Mouse (Mus musculus) limb, embryonic 14.5 days (tissue): Measurements from ENCODE around the gene Wdr18. TPM values are rescaled to one million over a fixed set of nuclear protein-coding genes. Genes with fewer than 3 reads are reported as not detected.

ENCODE experiments used
- ATAC-seq: fragments of 200-750 bp; cut with Nextera tagmentation; 2 replicates; pipeline ENCODE4 v1.8.0; 2017; ENCODE audit warnings: low read depth, moderate number of reproducible peaks, moderate TSS enrichment; ENCODE audit not compliant: low FRiP score
- DNase-seq: peaks from one replicate; pipeline ENCODE4 v3.0.0-alpha.2; 2015; ENCODE audit warnings: low spot score
- H3K27ac ChIP-seq: fragments of 300-500 bp; sonication (generic); replicated peaks from 2 replicates; pipeline ENCODE4 v1.5.1; 2014; ENCODE audit warnings: low read depth, mild to moderate bottlenecking, low read length, moderate library complexity, mixed read lengths
- H3K27me3 ChIP-seq: fragments of 300-500 bp; sonication (generic); 2 replicates; pipeline ENCODE4 v1.6.1; 2014; ENCODE audit warnings: low read length, mixed read lengths; ENCODE audit not compliant: control insufficient read depth, insufficient read depth
- H3K36me3 ChIP-seq: fragments of 300-500 bp; sonication (generic); 2 replicates; pipeline ENCODE4 v1.6.1; 2014; ENCODE audit warnings: mild to moderate bottlenecking, low read length, moderate library complexity, mixed read lengths; ENCODE audit not compliant: control insufficient read depth, insufficient read depth
- H3K4me1 ChIP-seq: fragments of 300-500 bp; sonication (generic); 2 replicates; pipeline ENCODE4 v1.6.1; 2014; ENCODE audit warnings: antibody characterized with exemption, low read length, mixed read lengths; ENCODE audit not compliant: control insufficient read depth, insufficient read depth
- H3K4me2 ChIP-seq: fragments of 300-500 bp; sonication (generic); replicated peaks from 2 replicates; pipeline ENCODE4 v1.6.1; 2014; ENCODE audit warnings: low read depth, mild to moderate bottlenecking, low read length, moderate library complexity; ENCODE audit not compliant: severe bottlenecking
- H3K4me3 ChIP-seq: fragments of 300-500 bp; sonication (generic); replicated peaks from 2 replicates; pipeline ENCODE4 v1.5.1; 2014; ENCODE audit warnings: low read length
- H3K9ac ChIP-seq: fragments of 300-500 bp; sonication (generic); 2 replicates; pipeline ENCODE4 v1.6.1; 2014; ENCODE audit warnings: mild to moderate bottlenecking, low read depth, low read length, moderate library complexity; ENCODE audit not compliant: severe bottlenecking
- H3K9me3 ChIP-seq: fragments of 300-500 bp; sonication (generic); 2 replicates; pipeline ENCODE4 v1.6.1; 2016; ENCODE audit warnings: low read length; ENCODE audit not compliant: control insufficient read depth
- POLR2A ChIP-seq: fragments of 200-500 bp; IDR thresholded peaks from 2 replicates; pipeline ENCODE4 v1.8.0; 2012; ENCODE audit warnings: inconsistent platforms, mild to moderate bottlenecking, moderate library complexity, borderline replicate concordance; ENCODE audit not compliant: insufficient read depth, insufficient read length; ENCODE audit errors: extremely low read depth
- WGBS: fragments of 180-500 bp; shearing (Covaris S2); extraction: QIAGEN DNeasy Blood & Tissue Kit; methylation state at CpG from one replicate; pipeline ENCODE4 v1.1.7; 2014; 5-methylcytosine and 5-hydroxymethylcytosine counted together
- polyA plus RNA-seq, 2 experiments: library from polyadenylated mRNA; depleted of rRNA in 1 of 2; stranded (reverse) in 1 of 2; unstranded in 1 of 2; fragments of >200 nt; fragmentation: Nextera tagmentation in 1 of 2; extraction: Ambion mirVana in 1 of 2; gene quantifications; 2 replicates each; pipeline versions ENCODE4 v1.2.1 to v1.2.3; 2012 to 2014

Wdr18 gene
- polyA plus RNA-seq, 2 experiments = 58.7 to 106 TPM

GRCm38 (mm10) chr10:79914948-79915596 is 44.9 kb upstream of the Wdr18 start:
- ATAC-seq = no peak
- peaks cover 8% of the 10 kb centered on the region for H3K4me1 ChIP-seq
- peaks cover 32% of the 10 kb centered on the region for H3K36me3 ChIP-seq

DNA sequence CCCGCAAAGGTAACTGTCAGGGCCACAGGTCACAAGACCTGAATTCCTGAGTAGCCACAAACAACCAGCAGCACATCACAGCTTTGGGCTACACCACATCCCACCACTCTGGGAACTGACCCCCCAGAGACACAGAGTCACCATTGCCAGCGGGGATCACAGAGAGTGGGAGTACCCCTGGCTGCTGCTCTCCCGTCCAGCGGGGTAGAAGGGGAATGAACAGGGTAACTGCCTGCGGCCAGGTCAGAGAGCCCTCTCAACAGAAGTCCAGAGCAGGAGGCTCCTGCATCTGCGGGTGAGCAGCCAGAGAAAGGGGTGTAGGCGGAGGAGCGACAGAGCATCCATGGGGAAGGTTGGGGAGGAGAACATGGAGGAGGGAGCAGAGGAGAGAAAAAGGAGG is 43.9 kb upstream of the Wdr18 start:
- Histone ChIP-seq H3K27ac (no peak overlapping the region), H3K9ac (peak overlapping the region; percentile 90), H3K27me3 (peaks cover 37% of the 10 kb centered on the region), H3K9me3 (no peaks in the 10 kb centered on the region), H3K4me3 (peak overlapping the region; percentile 71), H3K4me2 (peak overlapping the region; percentile 90), H3K4me1 (peaks cover 13% of the 10 kb centered on the region), H3K36me3 (peaks cover 24% of the 10 kb centered on the region)
- 5% methylated on average over 8 of the region's 8 CpGs for WGBS
- DNase-seq (no peak), ATAC-seq (no peak)
- no peak for TF ChIP-seq POLR2A

More at GRCm38 (mm10) chr10:79914948-79915596, 44.9 kb upstream of the Wdr18 start:
- Histone ChIP-seq H3K9me3 (no peaks in the 10 kb centered on the region), H3K27ac (no peak overlapping the region), H3K4me3 (peak overlapping the region; percentile 71; the same call in 1 of the 2 replicates), H3K9ac (peak overlapping the region; percentile 28; the same call in 1 of the 2 replicates), H3K27me3 (peaks cover 27% of the 10 kb centered on the region), H3K4me2 (peak overlapping the region; percentile 90; the same call in 1 of the 2 replicates)
- DNase-seq = no peak
- 71% methylated on average over 7 of the region's 7 CpGs for WGBS
- TF ChIP-seq POLR2A = no peak

DNA sequence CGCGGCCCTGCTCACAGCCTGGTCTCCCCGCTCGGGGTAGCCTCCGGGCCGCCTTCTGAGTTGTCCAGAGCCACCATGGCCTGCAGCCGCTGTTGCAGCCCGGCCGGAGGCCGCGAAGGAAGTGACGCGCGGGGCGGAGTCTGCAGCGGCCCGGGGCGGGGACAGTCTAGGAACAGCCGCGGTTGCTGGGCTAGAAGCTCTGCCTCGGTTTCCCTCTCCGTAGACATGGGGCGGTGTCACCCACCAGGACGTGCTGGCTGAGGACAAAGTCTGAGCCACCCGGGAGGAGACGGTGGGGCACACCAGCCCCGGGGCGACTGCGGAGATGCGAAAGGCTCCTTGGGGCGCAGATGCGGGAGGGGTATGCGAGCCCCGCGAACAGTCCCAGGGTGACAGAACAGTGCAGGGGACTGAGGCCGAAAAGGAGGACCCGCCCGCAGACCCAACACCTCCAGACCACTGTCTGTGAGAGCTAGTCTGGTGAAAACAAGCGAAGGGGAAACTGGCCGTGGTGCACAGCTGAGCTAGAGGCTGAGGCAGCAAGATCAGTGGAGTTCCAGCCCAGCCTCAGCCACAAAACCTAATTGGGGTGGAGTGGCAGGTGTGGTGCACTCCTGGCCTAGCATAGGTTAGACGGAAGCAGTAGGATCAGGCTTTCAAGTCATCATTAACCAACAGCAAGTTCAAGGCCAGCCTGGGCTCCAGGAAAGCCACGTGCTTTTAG is 43.0 kb upstream of the Wdr18 start, which contains the start of gene Kiss1r:
Gene Kiss1r (plus strand): TSS at position 164 of the 724 bp plus-strand sequence.
- peak within 1 kb of the TSS; percentile 71 for H3K4me3 ChIP-seq
- H3K9ac ChIP-seq = peak within 1 kb of the TSS; percentile 90
- DNase-seq (peak; percentile 69), ATAC-seq (peak; percentile 88)
- peaks cover 19% of the 10 kb centered on the region for H3K4me1 ChIP-seq
- H3K36me3 ChIP-seq = peaks cover 15% of the 10 kb centered on the region; the same call in 1 of the 2 replicates
- no peaks in the 10 kb centered on the region for H3K9me3 ChIP-seq
- H3K4me2 ChIP-seq = peak within 1 kb of the TSS; percentile 90
- H3K27ac ChIP-seq = 0 out of 2 replicates have a peak within 1 kb of the TSS, but pooled peaks have one; percentile 57
- peaks cover 46% of the 10 kb centered on the region for H3K27me3 ChIP-seq
- TF ChIP-seq POLR2A = 0 out of 2 replicates have a peak, but pooled peaks have one; percentile 85
- WGBS = 2% methylated on average over 33 of the region's 42 CpGs

DNA sequence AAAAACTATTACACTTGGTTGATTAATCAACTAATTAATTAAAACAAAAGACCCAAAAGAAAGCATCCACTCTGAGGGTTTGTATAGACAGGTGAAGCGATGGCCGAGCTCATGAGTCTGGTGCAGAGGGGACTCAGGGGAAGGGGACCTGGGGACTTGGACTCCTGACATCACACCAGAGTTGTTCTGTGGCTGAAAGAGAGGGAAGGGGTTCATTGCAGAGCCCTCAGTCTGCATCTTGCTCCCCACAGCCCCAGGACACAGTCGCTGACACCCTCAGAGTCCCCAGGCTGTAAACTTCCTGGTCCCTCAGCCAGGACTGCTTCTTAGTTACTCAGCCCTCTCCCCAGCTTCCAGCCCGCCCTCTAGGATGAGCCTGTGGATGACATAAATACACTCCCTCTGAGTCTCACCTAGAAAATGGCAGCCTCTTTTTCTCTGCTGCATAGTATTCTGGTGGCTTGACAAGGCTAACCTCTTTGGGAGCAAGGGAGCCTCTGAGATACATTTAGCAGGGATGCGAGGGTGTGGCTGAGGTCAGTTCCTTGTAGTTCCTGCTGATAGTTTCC is 42.3 kb upstream of the Wdr18 start:
- H3K4me1 ChIP-seq = peaks cover 19% of the 10 kb centered on the region

More for the DNA sequence above, 42.3 kb upstream of the Wdr18 start:
- Histone ChIP-seq H3K27me3 (peaks cover 53% of the 10 kb centered on the region), H3K4me2 (peak overlapping the region; percentile 90), H3K9me3 (no peaks in the 10 kb centered on the region), H3K36me3 (peaks cover 9% of the 10 kb centered on the region; the same call in 1 of the 2 replicates), H3K27ac (no peak overlapping the region), H3K9ac (no peak overlapping the region), H3K4me3 (peak overlapping the region; percentile 71)
- 64% methylated on average over 5 of the region's 5 CpGs for WGBS
- no peak for TF ChIP-seq POLR2A
- DNase-seq = no peak
- ATAC-seq = no peak
